Comparison of ENCODE assay signal across 12 mouse cellular contexts in the genomic region with DNA sequence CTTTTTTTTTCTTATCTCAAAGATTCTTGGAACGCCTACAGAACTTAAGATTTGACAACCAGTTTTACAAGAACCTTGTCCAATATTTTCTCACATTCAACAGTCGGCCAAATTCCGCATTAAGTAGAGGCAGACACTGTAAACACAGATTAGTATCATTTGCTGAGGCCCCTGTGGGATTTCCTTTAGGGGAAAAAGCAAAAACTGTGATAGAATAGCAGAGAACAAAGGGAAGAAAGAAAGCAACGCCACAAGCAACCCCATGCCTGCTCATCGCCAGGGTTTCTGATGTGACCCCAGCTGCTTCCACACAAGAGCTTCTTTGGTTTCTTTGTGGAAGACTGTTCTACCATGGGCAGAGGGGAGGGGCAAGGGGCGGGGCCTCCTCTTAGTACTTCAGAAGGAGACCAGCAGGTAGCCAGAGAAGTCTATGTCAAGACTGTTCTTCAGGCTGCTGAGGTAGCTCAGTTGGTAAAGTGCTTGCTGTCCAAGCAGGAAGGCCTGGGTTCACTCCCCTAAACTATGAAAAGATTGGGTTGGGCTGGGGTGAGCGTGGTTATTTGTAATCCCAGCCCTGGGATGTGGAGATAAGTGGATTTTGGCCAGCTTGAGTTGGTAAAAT. TPM values are rescaled to one million over a fixed set of nuclear protein-coding genes. Genes with fewer than 3 reads are reported as not detected.
DNase-seq lines count a peak whose midpoint lies in the region; ATAC-seq lines count a peak whose summit lies in the region.
"Had no signal": no experiment of that assay in that cellular context is flagged by ENCODE, and none has a peak within 500 bp of the region (broad histone marks: within the 10 kb centered on the region; RNA-seq: fewer than 3 reads in every experiment).

No protein-coding gene starts in this region.

- no peak overlapping the region for H3K4me2 ChIP-seq in neural tube, embryonic 11.5 days (ENCODE audit: low read depth)
- no peak overlapping the region for H3K4me2 ChIP-seq in forebrain, embryonic 13.5 days
- H3K4me2 ChIP-seq: embryonic facial prominence, embryonic 13.5 days; heart, embryonic 15.5 days; liver, embryonic 15.5 days had no signal

- H3K9ac ChIP-seq in neural tube, embryonic 11.5 days (ENCODE audit: low read length), result no peak overlapping the region
- no peak overlapping the region for H3K9ac ChIP-seq in forebrain, embryonic 13.5 days
- H3K9ac ChIP-seq: embryonic facial prominence, embryonic 13.5 days; heart, embryonic 15.5 days; liver, embryonic 15.5 days had no signal

- no peaks in the 10 kb centered on the region for H3K36me3 ChIP-seq in neural tube, embryonic 11.5 days (ENCODE audit: control insufficient read depth, insufficient read depth, low read length)
- H3K36me3 ChIP-seq in forebrain, embryonic 13.5 days (ENCODE audit: poor library complexity, severe bottlenecking), result no peaks in the 10 kb centered on the region
- H3K36me3 ChIP-seq: embryonic facial prominence, embryonic 13.5 days; heart, embryonic 15.5 days; liver, embryonic 15.5 days had no signal

- H3K27me3 ChIP-seq in neural tube, embryonic 11.5 days (ENCODE audit: control insufficient read depth, insufficient read depth, low read length), result no peaks in the 10 kb centered on the region
- peaks cover 12% of the 10 kb centered on the region for H3K27me3 ChIP-seq in forebrain, embryonic 13.5 days
- H3K27me3 ChIP-seq: embryonic facial prominence, embryonic 13.5 days; heart, embryonic 15.5 days; liver, embryonic 15.5 days had no signal

- 32% methylated on average over 7 of the region's 7 CpGs for WGBS in neural tube, embryonic 11.5 days
- WGBS in forebrain, embryonic 13.5 days, result 14% methylated on average over 7 of the region's 7 CpGs

- DNase-seq in neural tube, embryonic 11.5 days (ENCODE audit: low spot score), result peak; percentile 41
- no peak for DNase-seq in neural tube, embryonic 10.5 days (ENCODE audit: extremely low spot score, low spot score)
- DNase-seq in embryo, embryonic 10.5 days (ENCODE audit: low spot score), result peak; percentile 71
- peak; percentile 37 for DNase-seq in retina, embryonic 14.5 days (ENCODE audit: low spot score)
- DNase-seq in adrenal gland, adult 8-10 months, result no peak
- DNase-seq: gastrocnemius, postnatal 36 days; kidney, postnatal 4 days had no signal

- H3K4me3 ChIP-seq in neural tube, embryonic 11.5 days (ENCODE audit: low read depth, low read length), result no peak overlapping the region
- H3K4me3 ChIP-seq in forebrain, embryonic 13.5 days, result no peak overlapping the region
- H3K4me3 ChIP-seq: embryonic facial prominence, embryonic 13.5 days; heart, embryonic 15.5 days; liver, embryonic 15.5 days had no signal

- no peaks in the 10 kb centered on the region for H3K4me1 ChIP-seq in neural tube, embryonic 11.5 days (ENCODE audit: control insufficient read depth, insufficient read depth, low read length)
- H3K4me1 ChIP-seq in forebrain, embryonic 13.5 days, result peaks cover 6% of the 10 kb centered on the region
- H3K4me1 ChIP-seq: embryonic facial prominence, embryonic 13.5 days; heart, embryonic 15.5 days; liver, embryonic 15.5 days had no signal

- ATAC-seq in neural tube, embryonic 11.5 days (ENCODE audit: insufficient read depth, low FRiP score, low TSS enrichment), result no peak
- ATAC-seq in forebrain, embryonic 13.5 days, result peak; percentile 53; the same call in 1 of the 2 replicates
- ATAC-seq in erythroblast, adult 5-6 weeks (replicated peaks; ENCODE audit: low FRiP score, poor library complexity, severe bottlenecking), result no peak

- no peak overlapping the region for H3K27ac ChIP-seq in neural tube, embryonic 11.5 days (ENCODE audit: low read depth, low read length)
- no peak overlapping the region for H3K27ac ChIP-seq in forebrain, embryonic 13.5 days
- H3K27ac ChIP-seq: embryonic facial prominence, embryonic 13.5 days; heart, embryonic 15.5 days; liver, embryonic 15.5 days had no signal

- no peaks in the 10 kb centered on the region for H3K9me3 ChIP-seq in neural tube, embryonic 11.5 days (ENCODE audit: control insufficient read depth, low read length)
- no peaks in the 10 kb centered on the region for H3K9me3 ChIP-seq in forebrain, embryonic 13.5 days (replicated peaks)
- H3K9me3 ChIP-seq: embryonic facial prominence, embryonic 13.5 days; heart, embryonic 15.5 days; liver, embryonic 15.5 days had no signal

RNA-seq across cellular contexts. Expression of a gene that starts 39.7 kb away (rescaled TPM):
- 0.38 and 0.54 TPM in 2 replicates for polyA plus RNA-seq in neural tube, embryonic 11.5 days (2014; fragmentation: Nextera tagmentation; extraction: Ambion mirVana)
- 0.57 and 0.77 TPM in 2 replicates for polyA plus RNA-seq in forebrain, embryonic 13.5 days (2015; fragmentation: Nextera tagmentation; extraction: Ambion mirVana)
- 1.9 TPM in 1 of 2 replicates, not detected in the other for total RNA-seq in erythroblast, adult 5-6 weeks (2015; ENCODE audit: low replicate concordance)
- total RNA-seq in erythroblast, adult 5-6 weeks (2017; ENCODE audit: low replicate concordance), result 2.0 TPM in 1 of 2 replicates, not detected in the other
- total RNA-seq in adrenal gland, adult 8-10 months (2022), result 1 to 10 TPM in 1 of 4 experiments, under 1 TPM in 3; 0.67 to 2.2 (median 0.89) TPM
- total RNA-seq: gastrocnemius, postnatal 36 days had no signal

Comparison
In these comparisons a context has a peak if more than half of its experiments do, and no peak if none do; other contexts are left out.
1. DNase-seq: peak in neural tube, embryonic 11.5 days (single experiment), embryo, embryonic 10.5 days (single experiment) and retina, embryonic 14.5 days (single experiment); none in neural tube, embryonic 10.5 days (single experiment) and adrenal gland, adult 8-10 months (single experiment).